Mouse (Mus musculus): ENCODE results near the gene Aar2. TPM values are rescaled to one million over a fixed set of nuclear protein-coding genes. Genes with fewer than 3 reads are reported as not detected.

Gene Aar2
- polyA plus RNA-seq (2012; rRNA removed) = 22.9 and 24.3 TPM in 2 replicates
- 36.8 and 38.8 TPM in 2 replicates for polyA plus RNA-seq (2014; fragmentation: Nextera tagmentation; extraction: Ambion mirVana)

DNA sequence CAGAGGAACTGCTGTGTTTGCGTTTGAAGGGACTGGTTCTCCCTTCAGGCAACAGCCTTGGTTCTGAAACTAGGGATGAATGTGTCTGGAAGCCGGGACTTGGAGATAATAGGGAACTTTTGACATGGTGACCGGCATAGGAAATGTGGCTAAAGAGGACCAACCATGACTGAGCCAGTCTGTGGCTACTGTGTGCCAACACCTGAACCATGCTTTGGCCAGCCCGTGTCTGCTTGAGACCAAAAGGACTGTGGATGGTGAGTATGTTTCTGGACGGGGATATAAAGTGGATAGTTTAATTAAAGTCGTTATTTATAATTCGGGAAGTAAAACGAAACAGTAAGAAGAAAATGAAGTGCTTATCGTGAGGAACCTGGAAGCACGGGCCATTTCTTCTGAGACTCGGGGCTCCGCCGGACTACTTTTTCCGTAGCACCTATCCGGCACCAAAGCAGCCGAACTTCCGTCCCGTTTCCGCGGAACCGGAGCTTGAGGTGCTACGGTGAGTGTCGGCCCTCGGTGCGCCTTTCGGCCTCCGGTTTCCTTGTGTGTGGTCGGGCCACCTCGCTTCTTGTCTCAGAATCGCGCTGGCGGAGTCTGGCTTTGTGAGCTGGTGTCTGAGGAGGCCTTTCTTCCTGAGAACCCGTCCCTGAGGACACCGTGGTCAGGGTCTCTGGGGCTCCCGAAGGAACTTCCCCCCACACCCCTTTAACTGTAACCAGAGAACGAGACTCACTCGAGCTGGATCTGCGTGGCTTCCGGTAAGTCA lies at the start of gene Aar2:
Gene Aar2 (plus strand): TSS at position 462 of the 769 bp plus-strand sequence.
- no peaks in the 10 kb centered on the region for H3K27me3 ChIP-seq (ENCODE audit: control insufficient read depth, insufficient read depth, low read length)
- ATAC-seq (ENCODE audit: low FRiP score, low read depth) = peak; percentile 80
- peaks cover 14% of the 10 kb centered on the region for H3K36me3 ChIP-seq (ENCODE audit: control insufficient read depth, insufficient read depth, low read length)
- H3K27ac ChIP-seq (replicated peaks; ENCODE audit: low read depth, low read length) = peak within 1 kb of the TSS; percentile 65; the same call in 1 of the 2 replicates
- peak; percentile 79 for DNase-seq (ENCODE audit: low spot score)
- H3K4me1 ChIP-seq (ENCODE audit: control insufficient read depth, insufficient read depth, low read length) = peaks cover 9% of the 10 kb centered on the region
- H3K4me3 ChIP-seq (replicated peaks; ENCODE audit: low read length) = peak within 1 kb of the TSS; percentile 91
- TF ChIP-seq POLR2A (IDR thresholded peaks at IDR 0.05; ENCODE audit: borderline replicate concordance, extremely low read depth, insufficient read depth, insufficient read length) = peak; percentile 65; the same call in 1 of the 2 replicates
- 6% methylated on average over 39 of the region's 39 CpGs for WGBS
- H3K9ac ChIP-seq (ENCODE audit: low read depth, low read length, severe bottlenecking) = peak within 1 kb of the TSS; percentile 92
- H3K4me2 ChIP-seq (replicated peaks; ENCODE audit: low read depth, low read length, severe bottlenecking) = peak within 1 kb of the TSS; percentile 81
- no peaks in the 10 kb centered on the region for H3K9me3 ChIP-seq (ENCODE audit: control insufficient read depth, low read length)

GRCm38 (mm10) chr2:156497915-156498314 lies 49.5 kb upstream of the Aar2 start:
- no peaks in the 10 kb centered on the region for H3K27me3 ChIP-seq (ENCODE audit: control insufficient read depth, insufficient read depth, low read length)
- H3K9me3 ChIP-seq (ENCODE audit: control insufficient read depth, low read length) = no peaks in the 10 kb centered on the region
- DNase-seq (ENCODE audit: low spot score) = peak; percentile 40
- no peaks in the 10 kb centered on the region for H3K4me1 ChIP-seq (ENCODE audit: control insufficient read depth, insufficient read depth, low read length)
- H3K27ac ChIP-seq (replicated peaks; ENCODE audit: low read depth, low read length) = no peak overlapping the region
- peaks cover 64% of the 10 kb centered on the region for H3K36me3 ChIP-seq (ENCODE audit: control insufficient read depth, insufficient read depth, low read length)
- WGBS = 55% methylated on average over 5 of the region's 5 CpGs
- no peak overlapping the region for H3K4me3 ChIP-seq (replicated peaks; ENCODE audit: low read length)
- ATAC-seq (ENCODE audit: low FRiP score, low read depth) = no peak
- no peak for TF ChIP-seq POLR2A (IDR thresholded peaks at IDR 0.05; ENCODE audit: borderline replicate concordance, extremely low read depth, insufficient read depth, insufficient read length)
- no peak overlapping the region for H3K9ac ChIP-seq (ENCODE audit: low read depth, low read length, severe bottlenecking)
- no peak overlapping the region for H3K4me2 ChIP-seq (replicated peaks; ENCODE audit: low read depth, low read length, severe bottlenecking)

DNA sequence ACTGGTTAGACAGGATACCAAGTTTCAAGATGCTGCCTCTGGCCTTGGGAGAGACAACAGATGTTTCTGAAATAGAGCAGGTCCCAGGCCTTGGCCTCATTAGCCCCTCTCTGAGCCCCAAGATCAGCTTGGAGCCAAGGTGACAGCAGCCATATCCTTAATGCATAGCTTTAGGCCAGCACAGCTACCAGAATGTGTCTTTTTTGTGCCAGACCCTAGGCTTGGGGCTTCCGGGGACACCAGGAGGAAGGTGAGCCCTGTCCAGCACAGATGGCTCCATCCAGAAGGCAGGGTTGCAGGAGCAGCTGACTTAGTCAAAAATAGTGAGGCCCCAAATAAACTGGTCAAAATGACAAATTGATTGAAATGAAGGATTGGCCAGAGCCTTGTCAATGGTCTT lies 46.4 kb upstream of the Aar2 start:
- ATAC-seq (ENCODE audit: low FRiP score, low read depth) (no peak), DNase-seq (ENCODE audit: low spot score) (no peak)
- peaks cover 63% of the 10 kb centered on the region for H3K36me3 ChIP-seq (ENCODE audit: control insufficient read depth, insufficient read depth, low read length)
- no peaks in the 10 kb centered on the region for H3K27me3 ChIP-seq (ENCODE audit: control insufficient read depth, insufficient read depth, low read length)
- H3K9ac ChIP-seq (ENCODE audit: low read depth, low read length, severe bottlenecking) = no peak overlapping the region
- H3K4me1 ChIP-seq (ENCODE audit: control insufficient read depth, insufficient read depth, low read length) = no peaks in the 10 kb centered on the region
- no peak overlapping the region for H3K4me3 ChIP-seq (replicated peaks; ENCODE audit: low read length)
- WGBS = 72% methylated on average over 1 of the region's 1 CpGs
- no peak overlapping the region for H3K4me2 ChIP-seq (replicated peaks; ENCODE audit: low read depth, low read length, severe bottlenecking)
- H3K9me3 ChIP-seq (ENCODE audit: control insufficient read depth, low read length) = no peaks in the 10 kb centered on the region
- no peak for TF ChIP-seq POLR2A (IDR thresholded peaks at IDR 0.05; ENCODE audit: borderline replicate concordance, extremely low read depth, insufficient read depth, insufficient read length)
- H3K27ac ChIP-seq (replicated peaks; ENCODE audit: low read depth, low read length) = no peak overlapping the region

GRCm38 (mm10) chr2:156505533-156505932 lies 41.9 kb upstream of the Aar2 start:
- H3K4me2 ChIP-seq (replicated peaks; ENCODE audit: low read depth, low read length, severe bottlenecking) = no peak overlapping the region
- no peaks in the 10 kb centered on the region for H3K9me3 ChIP-seq (ENCODE audit: control insufficient read depth, low read length)
- no peak overlapping the region for H3K4me3 ChIP-seq (replicated peaks; ENCODE audit: low read length)
- H3K27ac ChIP-seq (replicated peaks; ENCODE audit: low read depth, low read length) = no peak overlapping the region
- no peaks in the 10 kb centered on the region for H3K4me1 ChIP-seq (ENCODE audit: control insufficient read depth, insufficient read depth, low read length)
- peaks cover 73% of the 10 kb centered on the region for H3K36me3 ChIP-seq (ENCODE audit: control insufficient read depth, insufficient read depth, low read length)
- no peak for ATAC-seq (ENCODE audit: low FRiP score, low read depth)
- DNase-seq (ENCODE audit: low spot score) = no peak
- no peaks in the 10 kb centered on the region for H3K27me3 ChIP-seq (ENCODE audit: control insufficient read depth, insufficient read depth, low read length)
- TF ChIP-seq POLR2A (IDR thresholded peaks at IDR 0.05; ENCODE audit: borderline replicate concordance, extremely low read depth, insufficient read depth, insufficient read length) = no peak
- H3K9ac ChIP-seq (ENCODE audit: low read depth, low read length, severe bottlenecking) = no peak overlapping the region
- 88% methylated on average over 13 of the region's 13 CpGs for WGBS

DNA sequence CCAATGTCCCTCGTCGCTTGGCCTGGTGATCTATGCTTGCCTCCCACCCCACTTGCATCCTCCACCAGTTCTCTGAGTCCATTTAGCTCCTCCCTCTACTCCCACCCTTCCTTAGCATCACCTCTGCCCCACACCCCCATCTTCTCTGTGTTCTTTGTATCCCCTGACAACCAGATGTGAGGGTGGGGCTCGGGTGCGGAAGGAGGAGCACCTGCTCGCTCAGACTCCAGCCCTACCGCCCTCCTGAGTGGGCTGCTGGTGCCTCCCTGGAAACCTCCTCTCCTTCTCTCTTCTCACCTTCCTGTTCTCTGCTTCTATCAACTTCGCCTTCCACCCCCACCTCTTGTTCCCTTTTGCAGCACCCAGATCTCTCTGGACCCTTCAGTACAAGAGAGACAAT lies 35.4 kb upstream of the Aar2 start:
- no peak overlapping the region for H3K4me3 ChIP-seq (replicated peaks; ENCODE audit: low read length)
- DNase-seq (ENCODE audit: low spot score) (no peak), ATAC-seq (ENCODE audit: low FRiP score, low read depth) (no peak)
- no peak overlapping the region for H3K4me2 ChIP-seq (replicated peaks; ENCODE audit: low read depth, low read length, severe bottlenecking)
- peaks cover 67% of the 10 kb centered on the region for H3K36me3 ChIP-seq (ENCODE audit: control insufficient read depth, insufficient read depth, low read length)
- H3K9me3 ChIP-seq (ENCODE audit: control insufficient read depth, low read length) = no peaks in the 10 kb centered on the region
- 92% methylated on average over 7 of the region's 7 CpGs for whole genome bisulfite sequencing
- H3K4me1 ChIP-seq (ENCODE audit: control insufficient read depth, insufficient read depth, low read length) = no peaks in the 10 kb centered on the region
- no peak overlapping the region for H3K9ac ChIP-seq (ENCODE audit: low read depth, low read length, severe bottlenecking)
- no peak for TF ChIP-seq POLR2A (IDR thresholded peaks at IDR 0.05; ENCODE audit: borderline replicate concordance, extremely low read depth, insufficient read depth, insufficient read length)
- no peak overlapping the region for H3K27ac ChIP-seq (replicated peaks; ENCODE audit: low read depth, low read length)
- H3K27me3 ChIP-seq (ENCODE audit: control insufficient read depth, insufficient read depth, low read length) = no peaks in the 10 kb centered on the region
